Mouse (Mus musculus) ovary, adult 10 weeks (tissue): ENCODE data around the gene Ythdf2. TPM values are rescaled to one million over a fixed set of nuclear protein-coding genes. Genes with fewer than 3 reads are reported as not detected.

Experiments used
- polyA plus RNA-seq: library from polyadenylated mRNA; stranded (reverse); fragments of 350-450 nt; fragmentation: Illumina TruSeq; extraction: RNeasy Lipid Tissue Mini Kit (QIAGEN cat#74804); gene quantifications from one replicate; pipeline ENCODE4 v1.2.3, GENCODE M21; 2014

Gene Ythdf2
- polyA plus RNA-seq: 121 TPM

DNA sequence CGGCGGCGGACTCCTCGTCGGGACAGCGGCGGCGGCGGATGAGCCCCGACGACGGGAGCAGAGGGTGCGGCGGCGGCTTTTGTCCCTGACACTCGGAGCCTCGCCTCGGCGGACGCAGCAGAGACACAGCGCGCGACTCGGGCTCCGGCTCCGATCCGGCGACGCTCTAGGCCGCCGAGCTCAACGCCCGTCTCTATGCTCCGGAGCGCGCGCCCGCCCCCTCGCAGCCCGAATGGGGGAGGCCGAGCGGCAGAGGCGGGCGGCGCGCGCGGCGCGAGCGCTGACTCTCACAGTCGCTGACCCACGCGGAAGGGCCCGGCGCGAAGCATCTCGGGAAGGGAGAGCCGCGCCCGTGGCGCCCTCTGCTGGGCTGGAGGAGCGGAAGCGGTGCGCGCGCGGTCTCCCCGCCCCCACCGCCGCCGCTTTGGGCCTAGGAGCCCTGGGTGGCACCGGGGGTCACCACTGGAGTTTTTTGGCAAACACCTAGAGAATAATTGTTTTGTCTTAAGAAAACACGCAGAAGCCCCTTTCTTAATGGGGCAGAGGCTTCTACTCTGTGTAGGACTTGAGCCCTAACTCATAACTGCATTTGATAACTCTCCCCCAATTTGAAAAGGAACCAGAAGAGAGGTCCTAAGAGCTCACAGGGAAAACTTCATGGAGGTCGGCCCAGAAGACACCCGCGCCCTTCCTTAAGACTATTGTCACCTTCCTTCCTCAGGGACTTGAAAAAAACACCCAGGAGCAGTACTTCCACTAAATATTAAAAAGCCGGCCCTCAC is at the start of gene Ythdf2:
Gene Ythdf2, minus strand, starts transcription at position 351 of the 782 bp plus-strand sequence.

DNA sequence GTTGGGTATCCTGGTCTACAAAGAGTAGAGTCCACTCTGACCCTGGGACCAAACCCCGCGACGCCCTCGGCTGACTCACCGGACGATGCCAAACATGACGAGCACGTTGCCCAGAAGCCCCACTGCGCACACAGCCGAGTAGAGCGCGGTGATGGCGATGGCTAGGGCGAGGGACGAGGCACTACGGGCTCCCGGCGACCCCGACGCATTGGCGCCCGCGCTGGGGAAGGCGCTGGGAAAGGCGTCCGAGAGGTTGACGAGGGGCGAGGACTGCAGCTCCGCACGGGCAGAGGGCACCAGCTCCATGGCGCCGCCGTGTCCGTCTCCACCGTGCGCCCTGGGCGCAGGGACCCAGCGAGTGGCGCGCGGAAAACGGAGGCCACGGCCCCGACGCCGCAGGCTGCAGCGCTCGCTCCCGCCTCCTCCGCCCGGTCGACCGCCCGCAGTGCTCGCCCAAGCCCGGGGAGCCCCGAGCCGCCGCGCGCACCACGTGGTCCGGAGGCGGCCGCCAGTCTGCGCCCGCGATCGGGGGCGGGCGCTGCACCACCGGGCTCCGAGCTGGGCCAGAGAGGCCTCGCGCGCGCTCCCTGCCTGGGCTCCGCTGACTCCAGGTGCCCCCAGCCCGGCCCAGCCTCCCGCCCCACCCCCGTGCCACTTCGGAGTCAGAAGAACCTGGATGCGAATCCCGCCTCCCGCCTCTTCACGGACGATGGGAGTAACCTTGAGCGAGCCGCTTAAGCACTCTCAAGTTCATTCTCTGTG is 67.8 kb downstream of the Ythdf2 start, which contains the start of gene Oprd1:
Gene Oprd1, minus strand, starts transcription at position 407 of the 762 bp plus-strand sequence.

Other genes with a start within 250 kb of the Ythdf2 start
- not detected for gene Gm10300, start 137.6 kb downstream of the Ythdf2 start, polyA plus RNA-seq
- gene Epb41, start 137.0 kb downstream of the Ythdf2 start, polyA plus RNA-seq: 28.6 TPM
- gene Oprd1, start 67.8 kb downstream of the Ythdf2 start, polyA plus RNA-seq: not detected
- gene Gmeb1, start 49.3 kb upstream of the Ythdf2 start, polyA plus RNA-seq: 7.8 TPM
- 18.2 TPM for gene Taf12, start 62.1 kb upstream of the Ythdf2 start, polyA plus RNA-seq
- gene Rab42, start 91.1 kb upstream of the Ythdf2 start, polyA plus RNA-seq: not detected
- gene Trnau1ap, start 117.2 kb upstream of the Ythdf2 start, polyA plus RNA-seq: 8.9 TPM
- gene Rcc1, start 141.3 kb upstream of the Ythdf2 start, polyA plus RNA-seq: 6.0 TPM
- 18.1 TPM for gene Phactr4, start 210.2 kb upstream of the Ythdf2 start, polyA plus RNA-seq